Mouse (Mus musculus) midbrain, postnatal 0 days (tissue): ENCODE results near the gene Pomc. TPM values are rescaled to one million over a fixed set of nuclear protein-coding genes. Genes with fewer than 3 reads are reported as not detected.
"Not testable (repeated sequence)": the region's sequence is repeated elsewhere in the genome, so short reads cannot be mapped to it uniquely, and the experiment has no call there.

ENCODE experiments used
- ATAC-seq: fragments of 200-750 bp; cut with Nextera tagmentation; 2 replicates; pipeline ENCODE4 v1.8.0; 2017; ENCODE audit warnings: moderate number of reproducible peaks, mild to moderate bottlenecking, moderate TSS enrichment, moderate library complexity; ENCODE audit not compliant: low FRiP score
- DNase-seq: peaks from one replicate; pipeline ENCODE4 v3.0.0-alpha.2; 2015; ENCODE audit warnings: low spot score
- H3K27ac ChIP-seq: fragments of 300-500 bp; sonication (generic); 2 replicates; pipeline ENCODE4 v1.5.1; 2014; ENCODE audit warnings: low read depth, mild to moderate bottlenecking, low read length, mixed read lengths
- H3K27me3 ChIP-seq: fragments of 300-500 bp; sonication (generic); 2 replicates; pipeline ENCODE4 v1.6.1; 2014; ENCODE audit warnings: low read length, control low read depth, mixed read lengths; ENCODE audit not compliant: insufficient read depth
- H3K36me3 ChIP-seq: fragments of 300-500 bp; sonication (generic); 2 replicates; pipeline ENCODE4 v1.6.1; 2014; ENCODE audit warnings: low read length, control low read depth, mixed read lengths; ENCODE audit not compliant: insufficient read depth
- H3K4me1 ChIP-seq: fragments of 300-500 bp; sonication (generic); 2 replicates; pipeline ENCODE4 v1.6.1; 2014; ENCODE audit warnings: mild to moderate bottlenecking, control low read depth, antibody characterized with exemption, low read length, mixed read lengths; ENCODE audit not compliant: insufficient read depth
- H3K4me2 ChIP-seq: fragments of 300-500 bp; sonication (generic); 2 replicates; pipeline ENCODE4 v1.6.1; 2014; ENCODE audit warnings: low read depth, mild to moderate bottlenecking, low read length, mixed read lengths; ENCODE audit not compliant: poor library complexity, severe bottlenecking
- H3K4me3 ChIP-seq: fragments of 300-500 bp; sonication (generic); 2 replicates; pipeline ENCODE4 v1.5.1; 2014; ENCODE audit warnings: low read depth, mild to moderate bottlenecking, low read length, moderate library complexity
- H3K9ac ChIP-seq: fragments of 300-500 bp; sonication (generic); replicated peaks from 2 replicates; pipeline ENCODE4 v1.6.1; 2014; ENCODE audit warnings: mild to moderate bottlenecking, low read length, moderate library complexity, mixed read lengths; ENCODE audit not compliant: poor library complexity, severe bottlenecking
- H3K9me3 ChIP-seq: fragments of 300-500 bp; sonication (generic); 2 replicates; pipeline ENCODE4 v1.6.1; 2016; ENCODE audit warnings: low read length, control low read depth
- CTCF ChIP-seq: IDR thresholded peaks from 2 replicates; pipeline ENCODE4 v1.5.1; 2016; ENCODE audit warnings: antibody characterized with exemption, mild to moderate bottlenecking
- WGBS: fragments of 180-500 bp; shearing (Covaris S2); extraction: QIAGEN DNeasy Blood & Tissue Kit; methylation state at CpG from one replicate; pipeline ENCODE4 v1.1.7; 2014; 5-methylcytosine and 5-hydroxymethylcytosine counted together
- polyA plus RNA-seq: library from polyadenylated mRNA; unstranded; fragments of >200 nt; fragmentation: Nextera tagmentation; extraction: Ambion mirVana; gene quantifications from 2 replicates; pipeline ENCODE4 v1.2.1, GENCODE M21; 2015
- total RNA-seq: library from RNA; depleted of rRNA; stranded (reverse); fragments of >200 nt; gene quantifications from 2 replicates; pipeline ENCODE4 v1.2.3, GENCODE M21; 2014

The Pomc gene
- total and polyA plus RNA-seq, 2 experiments from 2014 or later = 2.2 to 9.8 TPM

GRCm38 (mm10) chr12:3928841-3929240, 25.9 kb upstream of the Pomc start:
- peak; percentile 40 for DNase-seq
- 59% methylated on average over 3 of the region's 3 CpGs for WGBS
- H3K4me1 ChIP-seq = no peaks in the 10 kb centered on the region
- no peak overlapping the region for H3K27ac ChIP-seq
- no peak overlapping the region for H3K4me3 ChIP-seq
- H3K9ac ChIP-seq = no peak overlapping the region
- no peaks in the 10 kb centered on the region for H3K27me3 ChIP-seq
- peak; percentile 59 for TF ChIP-seq CTCF
- H3K36me3 ChIP-seq = no peaks in the 10 kb centered on the region
- no peak overlapping the region for H3K4me2 ChIP-seq
- no peaks in the 10 kb centered on the region for H3K9me3 ChIP-seq
- ATAC-seq = no peak

GRCm38 (mm10) chr12:3930090-3930865, 24.5 kb upstream of the Pomc start:
- H3K4me3 ChIP-seq, H3K9ac ChIP-seq, H3K27ac ChIP-seq, H3K27me3 ChIP-seq, H3K36me3 ChIP-seq, H3K4me2 ChIP-seq, ATAC-seq, H3K4me1 ChIP-seq, H3K9me3 ChIP-seq: not testable (repeated sequence)
- WGBS = 89% methylated on average over 28 of the region's 47 CpGs
- DNase-seq = peak; percentile 25

DNA sequence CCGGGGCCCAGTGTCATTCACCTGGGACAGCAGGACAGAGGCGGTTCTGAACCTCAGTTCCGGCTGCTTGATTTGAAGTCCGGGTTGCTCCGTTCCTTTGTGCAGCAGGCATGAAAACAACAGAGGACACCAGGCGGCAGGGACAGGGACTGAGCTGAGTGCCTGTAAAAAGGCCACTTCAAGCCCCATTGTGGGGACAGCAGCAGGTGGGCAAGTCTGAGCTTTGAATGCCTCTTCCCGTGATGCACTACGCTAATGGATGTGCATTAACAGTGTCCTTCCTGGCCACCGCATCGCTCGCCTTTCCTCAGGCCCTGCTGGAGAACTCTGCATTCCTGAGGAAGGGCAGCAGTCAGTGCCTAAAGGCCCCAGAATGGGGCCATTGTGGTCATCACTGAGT, 12.7 kb upstream of the Pomc start:
- no peak for TF ChIP-seq CTCF
- no peaks in the 10 kb centered on the region for H3K9me3 ChIP-seq
- H3K27ac ChIP-seq = no peak overlapping the region
- H3K36me3 ChIP-seq = no peaks in the 10 kb centered on the region
- 8% methylated on average over 11 of the region's 11 CpGs for WGBS
- DNase-seq = no peak
- no peaks in the 10 kb centered on the region for H3K4me1 ChIP-seq
- ATAC-seq = no peak
- H3K9ac ChIP-seq = 0 out of 2 replicates have a peak overlapping the region, but pooled peaks have one; percentile 13
- H3K4me3 ChIP-seq = no peak overlapping the region
- no peaks in the 10 kb centered on the region for H3K27me3 ChIP-seq
- H3K4me2 ChIP-seq = no peak overlapping the region

- Histone ChIP-seq H3K27ac (no peak overlapping the region), H3K4me1 (no peaks in the 10 kb centered on the region), H3K9me3 (no peaks in the 10 kb centered on the region), H3K9ac (no peak overlapping the region), H3K27me3 (no peaks in the 10 kb centered on the region), H3K36me3 (no peaks in the 10 kb centered on the region), H3K4me2 (no peak overlapping the region), H3K4me3 (no peak overlapping the region)
- no peak for TF ChIP-seq CTCF
- ATAC-seq (no peak), DNase-seq (no peak)
- WGBS = 43% methylated on average over 4 of the region's 4 CpGs
These were observed 10.2 kb upstream of the Pomc start for GRCm38 (mm10) chr12:3944454-3945073.

DNA sequence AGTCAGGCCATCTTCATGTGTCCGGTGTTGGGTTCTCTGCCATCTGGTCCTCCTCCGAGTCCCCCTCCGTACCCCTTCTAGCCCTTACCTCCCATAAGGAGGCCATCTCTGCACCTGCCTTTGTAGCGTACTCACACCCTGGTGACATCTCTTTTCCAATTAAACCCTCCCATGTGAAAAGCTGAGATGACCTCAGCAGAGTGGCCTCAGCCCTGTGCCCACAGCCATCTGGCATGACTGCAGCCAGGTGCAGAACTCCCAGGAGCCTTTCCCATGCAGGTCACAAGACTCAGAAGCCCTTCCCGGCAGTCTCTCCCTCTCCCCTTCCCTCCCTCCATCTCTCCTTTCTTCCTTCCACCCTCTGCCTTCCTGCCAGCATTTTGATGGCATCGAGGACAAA, 7.2 kb upstream of the Pomc start:
- no peak for TF ChIP-seq CTCF
- Histone ChIP-seq H3K4me3 (no peak overlapping the region), H3K9me3 (no peaks in the 10 kb centered on the region), H3K4me2 (no peak overlapping the region), H3K9ac (no peak overlapping the region), H3K4me1 (no peaks in the 10 kb centered on the region), H3K36me3 (no peaks in the 10 kb centered on the region), H3K27me3 (no peaks in the 10 kb centered on the region), H3K27ac (no peak overlapping the region)
- 73% methylated on average over 6 of the region's 6 CpGs for WGBS
- DNase-seq (peak; percentile 17), ATAC-seq (no peak)

- H3K4me1 ChIP-seq = 0 out of 2 replicates have a peak, but pooled peaks cover under 1% of the 10 kb centered on the region
- 30% methylated on average over 10 of the region's 10 CpGs for WGBS
- no peak for TF ChIP-seq CTCF
- H3K36me3 ChIP-seq = no peaks in the 10 kb centered on the region
- no peak overlapping the region for H3K4me2 ChIP-seq
- no peak for ATAC-seq
- no peak for DNase-seq
- H3K27me3 ChIP-seq = peaks cover 13% of the 10 kb centered on the region; the same call in 1 of the 2 replicates
- no peak overlapping the region for H3K4me3 ChIP-seq
- H3K27ac ChIP-seq = no peak overlapping the region
- H3K9ac ChIP-seq = no peak overlapping the region
- no peaks in the 10 kb centered on the region for H3K9me3 ChIP-seq
These were observed 620 bp downstream of the Pomc start for GRCm38 (mm10) chr12:3955371-3955770.
